In the genomic region with DNA sequence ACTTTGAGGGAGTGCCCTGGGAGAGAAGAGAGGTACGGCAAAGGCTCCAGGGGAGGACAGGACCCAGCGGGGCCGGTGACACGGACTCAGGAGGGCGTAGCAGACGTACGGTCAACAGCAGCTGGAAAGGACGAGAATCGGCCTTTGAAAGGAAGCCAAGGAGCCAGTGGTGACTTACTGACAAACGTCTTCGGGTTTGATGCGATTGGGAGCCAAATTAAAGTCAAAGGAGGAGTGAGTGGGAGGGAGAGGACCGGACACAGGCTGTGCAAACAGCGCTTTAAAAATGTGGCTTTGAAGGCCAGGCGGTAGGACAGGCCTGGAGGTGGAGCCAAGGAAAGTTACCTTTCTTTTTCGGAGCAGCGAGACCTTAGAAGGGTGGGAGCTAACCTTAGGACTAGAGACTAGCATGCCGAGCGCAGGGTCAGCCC, we compare ENCODE assay signal across 8 mouse cellular contexts.
DNase-seq lines count a peak whose midpoint lies in the region; ATAC-seq and TF ChIP-seq lines count a peak whose summit lies in the region.

No protein-coding gene starts in this region.

- no peaks in the 10 kb centered on the region for H3K27me3 ChIP-seq in ES-Bruce4 (ENCODE audit: control insufficient read depth, insufficient read depth, low read length, poor library complexity, severe bottlenecking)
- no peaks in the 10 kb centered on the region for H3K27me3 ChIP-seq in liver, postnatal 0 days (ENCODE audit: insufficient read depth, low read length)

- intact Hi-C loops in heart, postnatal 14 days (cut with DNase I) = no loop called here

- peaks cover 4% of the 10 kb centered on the region for H3K4me1 ChIP-seq in ES-Bruce4 (ENCODE audit: control insufficient read depth, insufficient read depth, low read length)
- H3K4me1 ChIP-seq in liver, postnatal 0 days (ENCODE audit: insufficient read depth) = peaks cover 22% of the 10 kb centered on the region

- no peak for TF ChIP-seq CTCF in ES-Bruce4 (IDR thresholded peaks at IDR 0.05; ENCODE audit: low read depth, low read length)
- TF ChIP-seq CTCF in liver, postnatal 0 days (IDR thresholded peaks at IDR 0.05; ENCODE audit: low read depth) = no peak

- DNase-seq in adrenal gland, adult 2 months = peak; percentile 82
- DNase-seq in heart, postnatal 14 days = peak; percentile 15 to 29
- DNase-seq in liver, postnatal 0 days = no peak
- no peak for DNase-seq in spleen, postnatal 36 days (ENCODE audit: low spot score in 2 of 2)
- DNase-seq in frontal cortex, postnatal 25 days (ENCODE audit: low spot score in 2 of 2) = no peak
- no peak for DNase-seq in spleen, postnatal 14 days (ENCODE audit: low spot score in 2 of 2)

- H3K27ac ChIP-seq in ES-Bruce4 (ENCODE audit: insufficient read depth, low read length) = peak overlapping the region; percentile 97
- no peak overlapping the region for H3K27ac ChIP-seq in liver, postnatal 0 days (ENCODE audit: low read depth)

- peaks cover 12% of the 10 kb centered on the region for H3K36me3 ChIP-seq in ES-Bruce4 (ENCODE audit: control insufficient read depth, insufficient read depth, low read length, poor library complexity, severe bottlenecking)
- H3K36me3 ChIP-seq in liver, postnatal 0 days (replicated peaks; ENCODE audit: insufficient read depth, low read length) = no peaks in the 10 kb centered on the region

- 0 out of 2 replicates have a peak, but pooled peaks have one; percentile 20 for TF ChIP-seq EP300 in ES-Bruce4 (IDR thresholded peaks at IDR 0.05; ENCODE audit: insufficient read depth, low read depth, low read length)
- TF ChIP-seq EP300 in liver, postnatal 0 days (IDR thresholded peaks at IDR 0.05; ENCODE audit: low read depth) = no peak

- ATAC-seq in liver, postnatal 0 days = no peak
- ATAC-seq in frontal cortex, adult (ENCODE audit: low TSS enrichment) = no peak

- WGBS in liver, postnatal 0 days (ENCODE audit: insufficient replicate concordance) = 59% methylated on average over 19 of the region's 19 CpGs

- no peak for TF ChIP-seq POLR2A in ES-Bruce4 (IDR thresholded peaks at IDR 0.05; ENCODE audit: insufficient read depth, low read length)

- 0 out of 2 replicates have a peak overlapping the region, but pooled peaks have one; percentile 13 for H3K4me2 ChIP-seq in liver, postnatal 0 days (ENCODE audit: low read depth, low read length)

- peak overlapping the region; percentile 81 for H3K4me3 ChIP-seq in ES-Bruce4 (ENCODE audit: low read depth, low read length)
- H3K4me3 ChIP-seq in liver, postnatal 0 days (ENCODE audit: low read depth, low read length) = no peak overlapping the region

- H3K9me3 ChIP-seq in ES-Bruce4 (replicated peaks; ENCODE audit: control insufficient read depth, insufficient read depth, low read length, poor library complexity, severe bottlenecking) = no peaks in the 10 kb centered on the region
- no peaks in the 10 kb centered on the region for H3K9me3 ChIP-seq in liver, postnatal 0 days (ENCODE audit: low read length)

- peak overlapping the region; percentile 93 for H3K9ac ChIP-seq in ES-Bruce4 (ENCODE audit: low read depth, poor library complexity, severe bottlenecking)
- H3K9ac ChIP-seq in liver, postnatal 0 days (replicated peaks) = no peak overlapping the region

Comparison
In these comparisons a context has a peak if more than half of its experiments do, and no peak if none do; other contexts are left out.
1. DNase-seq: peak in adrenal gland, adult 2 months (single experiment) and heart, postnatal 14 days (2 of 2); none in liver, postnatal 0 days (single experiment), spleen, postnatal 36 days (0 of 2), frontal cortex, postnatal 25 days (0 of 2) and spleen, postnatal 14 days (0 of 2).